Mouse (Mus musculus): ENCODE data around the gene Trim62.

Gene Trim62

DNA sequence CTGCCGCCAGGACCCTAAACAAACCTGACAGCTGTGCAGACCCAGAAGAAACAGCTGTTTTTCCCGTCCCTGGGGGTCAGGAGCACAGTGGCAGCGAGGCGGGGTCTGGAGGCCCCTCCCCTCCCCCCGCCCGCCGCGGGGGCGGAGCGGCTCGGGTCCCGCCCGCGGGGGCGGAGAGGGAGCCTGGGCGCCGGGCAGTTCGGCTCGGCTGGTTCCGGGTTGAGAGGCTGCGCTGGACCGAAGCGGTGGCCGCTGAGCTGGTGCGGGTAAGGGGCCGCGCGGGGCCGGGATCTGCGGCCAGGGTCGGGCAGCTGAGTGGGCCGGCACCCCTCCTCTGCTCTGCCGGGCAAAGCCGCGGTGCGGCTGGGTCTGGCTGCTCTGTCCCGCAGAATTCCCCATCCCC, at the start of gene Trim62:
TSS of gene Trim62 (plus strand) at position 202 of the 403 bp plus-strand sequence.
- peak; percentile 87 for DNase-seq

DNA sequence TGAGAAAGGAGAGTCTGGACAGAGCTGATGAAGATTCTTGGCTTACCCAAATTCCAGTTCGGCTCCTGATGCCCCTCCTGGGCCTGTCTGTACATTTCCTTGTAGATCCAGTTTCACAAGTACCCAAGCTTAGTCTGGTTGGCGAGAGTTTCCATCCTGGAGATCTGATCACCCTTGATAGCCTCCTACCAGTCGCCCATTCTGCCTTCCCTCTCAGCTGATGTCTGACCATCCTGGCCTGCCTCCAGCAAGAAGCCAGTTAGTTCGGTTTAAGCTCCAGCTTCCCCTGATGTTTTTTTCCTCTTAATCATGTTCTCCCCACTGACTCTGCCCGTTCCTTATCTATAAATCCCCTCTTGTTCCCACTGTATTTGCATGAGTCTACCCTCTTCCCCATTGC, 45.2 kb upstream of the Trim62 start:
- no peak for DNase-seq

GRCm38 (mm10) chr4:128839811-128840738, 43.3 kb upstream of the Trim62 start:
- no peak for DNase-seq

- DNase-seq, result no peak
Observed at GRCm38 (mm10) chr4:128841259-128841658, 42.1 kb upstream of the Trim62 start.

DNA sequence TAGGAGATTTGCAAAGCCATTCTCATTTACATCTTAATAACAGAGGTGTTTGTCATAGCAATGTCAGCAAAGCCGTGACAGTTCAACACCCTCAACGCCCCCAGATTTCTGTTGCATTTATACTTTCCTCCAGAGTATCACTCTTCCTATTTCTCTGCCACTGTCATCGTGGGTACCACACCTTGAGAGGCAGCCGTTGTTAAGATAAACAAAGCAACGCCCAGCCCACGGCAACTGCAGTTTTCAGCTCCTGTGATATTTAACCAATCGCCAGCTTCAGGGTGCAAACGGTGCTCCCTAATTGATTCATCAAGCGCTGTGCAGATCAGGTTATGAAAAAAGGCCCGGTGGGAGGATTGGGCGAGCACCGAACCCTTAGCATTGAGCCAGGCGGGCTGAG, 38.8 kb upstream of the Trim62 start:
- DNase-seq, result no peak

- no peak for DNase-seq
Observed at GRCm38 (mm10) chr4:128845367-128845973, 37.9 kb upstream of the Trim62 start.

DNA sequence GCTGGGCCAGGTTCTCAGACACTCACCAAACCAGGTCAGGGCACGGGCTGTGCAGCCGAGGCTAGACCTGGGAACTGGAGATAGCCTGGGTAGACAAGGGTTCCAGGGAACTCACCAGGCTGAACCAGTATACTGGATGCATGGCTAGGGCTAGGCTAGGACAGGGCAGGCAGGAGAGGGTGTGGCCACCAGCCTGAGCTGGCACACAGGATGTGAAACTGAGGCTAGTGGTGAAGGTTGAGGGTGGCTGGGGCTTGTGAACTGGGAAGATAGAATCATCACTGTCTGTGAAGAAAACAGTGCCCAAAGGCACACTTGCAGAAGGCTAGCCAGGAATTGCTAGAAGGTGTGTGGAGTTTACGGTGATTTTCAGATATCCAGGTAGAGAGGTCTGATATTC, 34.4 kb upstream of the Trim62 start:
- no peak for DNase-seq

- DNase-seq, result no peak
Observed at GRCm38 (mm10) chr4:128849686-128850085, 33.7 kb upstream of the Trim62 start.

DNA sequence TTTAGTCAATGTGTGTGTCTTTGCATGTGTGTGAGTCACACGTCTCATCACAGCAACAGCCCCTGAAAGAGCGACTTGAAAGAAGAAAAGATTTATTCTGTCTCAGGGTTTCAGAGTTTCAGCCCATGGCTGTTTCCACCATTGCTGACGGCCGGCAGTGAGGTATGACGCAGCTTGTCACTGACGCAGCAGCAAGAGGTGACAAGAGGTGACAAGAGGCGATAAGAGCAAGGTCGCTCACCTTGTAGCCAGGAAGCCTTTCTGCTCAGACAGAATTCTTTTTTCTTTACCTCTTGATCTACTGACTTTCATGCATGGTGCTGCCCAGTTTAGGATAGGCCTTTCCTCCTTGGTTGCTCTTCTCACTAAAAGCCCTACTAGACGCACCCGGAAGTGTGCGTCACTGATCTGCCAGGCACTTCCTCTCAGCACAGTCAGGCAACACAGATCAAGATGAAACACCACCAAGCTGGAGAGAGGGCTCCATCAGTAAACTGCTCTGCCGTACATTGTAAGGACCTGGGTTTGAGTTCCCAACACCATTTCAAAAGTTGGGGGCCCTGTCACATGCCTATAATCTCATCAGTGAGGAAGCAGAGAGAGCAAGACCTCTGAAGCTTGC, 31.0 kb upstream of the Trim62 start:
- DNase-seq, result no peak

DNA sequence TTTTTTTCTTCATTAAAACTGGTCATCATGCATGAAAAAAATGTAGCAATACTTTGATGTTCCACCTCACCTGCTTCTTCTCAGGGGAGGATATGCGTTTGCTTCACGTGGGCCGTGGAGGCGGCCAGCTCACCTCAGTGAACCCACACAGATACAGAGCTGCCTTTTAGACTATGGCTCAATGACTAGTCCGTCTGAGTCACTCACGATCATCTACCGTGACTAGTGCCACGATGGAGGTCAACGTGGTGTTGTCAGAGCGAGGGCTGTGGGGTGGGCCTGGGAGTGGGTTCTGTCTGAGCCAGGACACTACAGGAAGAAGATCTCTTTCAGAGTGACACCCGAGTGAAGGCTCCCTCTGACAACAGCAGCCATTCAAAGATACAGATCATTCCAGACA, 30.3 kb upstream of the Trim62 start:
- DNase-seq, result no peak

DNA sequence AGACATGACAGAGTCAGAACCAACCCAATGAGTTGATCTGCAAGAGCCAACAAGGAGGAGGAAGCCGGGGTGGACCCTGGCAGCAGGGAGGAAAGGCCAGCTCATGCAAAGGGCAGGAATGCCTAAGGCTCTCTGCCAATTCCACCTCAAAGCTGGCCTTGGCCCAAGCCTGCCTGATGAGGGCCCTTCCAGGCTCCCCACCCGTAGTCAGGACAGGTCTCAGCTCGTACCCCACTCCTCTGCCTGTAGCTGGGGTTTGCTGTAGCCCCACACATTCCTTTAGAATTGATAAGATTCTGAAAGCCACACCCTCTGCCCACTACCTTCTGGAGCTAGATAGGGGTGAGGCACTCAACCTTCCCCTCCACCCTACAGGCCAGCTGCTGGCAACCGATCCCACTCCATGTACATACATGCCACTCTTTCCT, 27.8 kb upstream of the Trim62 start:
- DNase-seq, result peak; percentile 28

DNA sequence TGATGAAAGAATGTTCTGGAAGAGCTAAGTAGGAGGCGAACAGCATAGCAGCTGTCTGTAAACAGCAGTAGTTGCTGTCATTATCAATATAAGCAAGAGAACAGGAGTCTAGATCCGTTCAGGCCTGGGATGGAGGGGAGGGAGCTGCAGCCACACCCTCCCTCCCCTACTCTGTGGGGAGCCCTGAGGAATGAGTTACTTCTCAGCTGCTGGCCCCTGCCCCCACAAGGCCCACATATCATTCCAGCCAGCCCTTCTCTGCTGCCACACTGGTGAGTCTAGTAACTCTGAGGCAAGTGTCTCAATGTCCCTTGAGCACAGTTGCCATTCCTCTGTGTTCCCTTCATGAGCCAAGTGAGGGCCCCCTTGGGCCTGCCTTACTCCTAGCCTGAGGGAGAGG, 26.2 kb upstream of the Trim62 start:
- DNase-seq, result no peak

DNA sequence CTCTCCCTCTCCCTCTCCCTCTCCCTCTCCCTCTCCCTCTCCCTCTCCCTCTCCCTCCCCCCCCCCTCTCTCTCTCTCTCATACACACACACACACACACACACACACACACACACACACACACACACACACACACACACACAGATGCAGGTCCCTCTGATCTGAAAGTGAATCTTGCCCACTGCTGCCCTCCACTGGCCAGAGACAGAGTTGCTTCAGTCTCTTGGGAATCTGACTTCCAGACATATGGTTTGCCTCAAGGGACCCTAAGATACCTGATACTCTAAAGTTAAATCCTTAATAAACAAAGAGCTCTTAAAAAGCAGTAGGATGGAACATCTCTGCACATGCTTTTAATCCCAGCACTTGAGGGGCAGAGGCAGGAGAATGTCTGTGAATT, 25.2 kb upstream of the Trim62 start:
- peak; percentile 60 for DNase-seq

- DNase-seq, result no peak
Observed at GRCm38 (mm10) chr4:128858878-128859277, 24.5 kb upstream of the Trim62 start.

- DNase-seq, result no peak
Observed at GRCm38 (mm10) chr4:128872992-128873391, 10.4 kb upstream of the Trim62 start.

GRCm38 (mm10) chr4:128874062-128874461, 9.3 kb upstream of the Trim62 start:
- DNase-seq, result no peak

- DNase-seq, result no peak
Observed at GRCm38 (mm10) chr4:128875439-128875838, 7.9 kb upstream of the Trim62 start.

- DNase-seq, result no peak
Observed at GRCm38 (mm10) chr4:128877520-128877919, 5.9 kb upstream of the Trim62 start.

DNA sequence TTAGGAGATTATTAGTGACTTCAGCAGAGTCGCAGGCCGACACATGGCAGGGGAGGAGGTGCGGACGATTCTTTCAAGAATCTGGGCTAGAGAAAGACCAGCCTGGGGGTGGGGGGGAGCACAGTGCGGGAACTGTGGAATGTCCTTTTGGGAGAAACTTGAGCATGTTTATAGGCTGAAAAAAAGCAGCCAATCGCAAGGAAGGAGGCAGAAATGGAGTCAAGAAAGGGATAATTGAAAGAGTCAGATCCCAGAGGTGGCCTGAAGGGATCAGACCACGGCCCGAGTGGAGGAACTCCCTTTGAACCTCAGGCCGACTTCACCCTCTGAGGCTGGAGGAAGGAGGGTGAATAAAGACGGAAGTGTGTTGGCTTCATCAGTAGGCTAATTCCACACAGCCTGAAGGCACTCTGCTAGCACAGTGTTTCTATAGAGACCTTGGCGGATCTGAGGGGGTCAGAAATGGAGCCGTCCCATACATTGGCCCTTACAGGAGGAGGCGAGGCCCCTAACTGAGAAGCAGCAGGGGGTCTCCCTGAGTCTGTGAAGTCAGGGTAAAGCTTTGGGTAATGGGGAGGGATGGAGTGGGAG, 4.4 kb upstream of the Trim62 start:
- no peak for DNase-seq

DNA sequence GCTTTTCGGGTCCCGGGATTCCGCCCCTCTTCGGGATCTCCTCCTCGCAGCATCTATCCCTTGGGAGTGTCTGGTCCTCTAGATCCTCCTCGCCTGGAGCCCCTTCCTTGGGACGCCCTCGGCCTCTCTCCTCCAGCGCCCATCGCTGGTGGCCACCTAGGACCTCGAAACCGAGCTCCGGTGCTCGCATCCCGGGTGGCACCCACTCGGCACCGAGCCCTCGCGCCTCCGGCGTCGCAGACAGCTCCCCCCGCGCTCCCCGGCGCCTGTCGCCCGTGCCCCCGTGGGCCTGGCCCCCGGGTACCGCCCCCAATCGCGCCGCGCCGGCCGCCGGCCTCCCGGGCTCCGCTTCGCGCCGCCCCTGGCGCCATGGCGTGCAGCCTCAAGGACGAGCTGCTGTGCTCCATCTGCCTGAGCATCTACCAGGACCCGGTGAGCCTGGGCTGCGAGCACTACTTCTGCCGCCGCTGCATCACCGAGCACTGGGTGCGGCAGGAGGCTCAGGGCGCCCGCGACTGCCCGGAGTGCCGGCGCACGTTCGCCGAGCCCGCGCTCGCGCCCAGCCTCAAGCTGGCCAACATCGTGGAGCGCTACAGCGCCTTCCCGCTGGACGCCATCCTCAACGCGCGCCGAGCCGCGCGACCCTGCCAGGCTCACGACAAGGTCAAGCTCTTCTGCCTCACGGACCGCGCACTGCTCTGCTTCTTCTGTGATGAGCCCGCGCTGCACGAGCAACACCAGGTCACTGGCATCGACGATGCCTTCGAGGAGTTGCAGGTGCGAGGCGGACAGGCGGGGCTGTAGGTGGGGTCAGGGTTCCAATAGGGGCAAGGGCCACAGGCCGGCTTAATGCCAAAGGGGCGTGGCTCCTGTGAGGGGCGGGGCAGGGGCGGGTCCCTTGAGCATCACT, 676 bp downstream of the Trim62 start:
- peak; percentile 90 for DNase-seq

- DNase-seq, result no peak
Observed at GRCm38 (mm10) chr4:128884711-128885095, 1.3 kb downstream of the Trim62 start.

DNA sequence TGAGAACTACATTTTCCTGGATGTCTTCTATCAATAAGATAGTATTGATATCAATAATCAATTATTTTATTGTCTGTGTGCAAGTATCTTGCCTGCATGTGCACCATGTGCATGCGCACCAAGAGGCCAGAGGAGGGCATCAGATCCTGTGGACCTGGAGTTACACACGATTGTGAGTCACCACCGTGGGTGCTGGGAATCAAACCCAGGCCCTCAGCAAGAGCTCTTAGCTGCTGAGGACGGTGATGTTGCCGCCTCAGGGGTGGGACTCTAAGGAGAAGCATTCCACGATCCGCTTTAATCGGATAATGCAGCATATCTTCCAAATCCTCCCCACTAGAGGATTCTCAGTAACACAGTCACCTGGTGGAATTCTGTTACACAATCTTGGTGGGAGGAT, 2.2 kb downstream of the Trim62 start:
- peak; percentile 62 for DNase-seq

All from cerebellum, adult 11-12 months (tissue).